ENCODE assay signal across 21 mouse cellular contexts in the genomic region with DNA sequence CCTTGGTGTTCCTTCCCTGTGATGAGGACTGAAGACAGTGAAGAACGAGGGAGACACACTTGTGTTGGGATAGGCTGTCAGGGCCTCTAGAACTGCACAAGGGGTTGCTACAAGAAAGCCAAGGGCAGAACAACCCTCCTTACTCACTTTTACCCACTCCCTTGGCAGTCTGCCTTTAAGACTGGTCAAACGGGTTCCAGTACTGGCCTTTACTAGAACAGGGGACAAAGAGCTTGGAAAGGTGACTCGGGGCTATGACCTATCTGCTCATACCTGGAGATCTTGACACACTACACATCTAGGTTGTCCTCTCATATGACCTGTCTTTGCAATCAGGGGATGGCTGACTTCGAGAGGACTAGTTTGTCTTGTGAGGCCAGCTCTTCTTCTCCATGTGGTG. TPM values are rescaled to one million over a fixed set of nuclear protein-coding genes. Genes with fewer than 3 reads are reported as not detected.
DNase-seq lines count a peak whose midpoint lies in the region; ATAC-seq and TF ChIP-seq lines count a peak whose summit lies in the region.
"Had no signal": no experiment of that assay in that cellular context is flagged by ENCODE, and none has a peak within 500 bp of the region (broad histone marks: within the 10 kb centered on the region; RNA-seq: fewer than 3 reads in every experiment).

No protein-coding gene starts in this region.

- no peak for ATAC-seq in kidney, embryonic 15.5 days (replicated peaks; ENCODE audit: low FRiP score)
- ATAC-seq in stomach, postnatal 0 days (ENCODE audit: low FRiP score, low TSS enrichment) = peak; percentile 45
- no peak for ATAC-seq in hindbrain, embryonic 11.5 days (ENCODE audit: low FRiP score)
- no peak for ATAC-seq in neural tube, embryonic 15.5 days (ENCODE audit: low FRiP score)
- ATAC-seq: forebrain, embryonic 13.5 days had no signal

- 61% methylated on average over 4 of the region's 4 CpGs for WGBS in kidney, embryonic 15.5 days
- WGBS in lung, adult 2 months = 44% methylated on average over 4 of the region's 4 CpGs
- WGBS in stomach, postnatal 0 days = 46% methylated on average over 4 of the region's 4 CpGs
- 71% methylated on average over 4 of the region's 4 CpGs for WGBS in hindbrain, embryonic 11.5 days
- WGBS in neural tube, embryonic 15.5 days = 66% methylated on average over 4 of the region's 4 CpGs

- no peak for TF ChIP-seq CTCF in lung, adult 2 months (IDR thresholded peaks at IDR 0.05; ENCODE audit: insufficient read depth, low read length)
- no peak for TF ChIP-seq CTCF in stomach, postnatal 0 days (IDR thresholded peaks at IDR 0.05; ENCODE audit: low read depth)

- TF ChIP-seq POLR2A in lung, adult 2 months (IDR thresholded peaks at IDR 0.05; ENCODE audit: borderline replicate concordance, extremely low read depth, low read depth, low read length) = no peak

- H3K4me2 ChIP-seq in kidney, embryonic 15.5 days = no peak overlapping the region
- 0 out of 2 replicates have a peak overlapping the region, but pooled peaks have one; percentile 17 for H3K4me2 ChIP-seq in stomach, postnatal 0 days (replicated peaks; ENCODE audit: low read depth)
- no peak overlapping the region for H3K4me2 ChIP-seq in hindbrain, embryonic 11.5 days (replicated peaks; ENCODE audit: low read depth, low read length)
- H3K4me2 ChIP-seq in neural tube, embryonic 15.5 days = no peak overlapping the region
- H3K4me2 ChIP-seq: embryonic facial prominence, embryonic 12.5 days; forebrain, embryonic 13.5 days; heart, embryonic 13.5 days; neural tube, embryonic 13.5 days had no signal

- peaks cover 16% of the 10 kb centered on the region for H3K27me3 ChIP-seq in kidney, embryonic 15.5 days
- no peaks in the 10 kb centered on the region for H3K27me3 ChIP-seq in stomach, postnatal 0 days (ENCODE audit: control insufficient read depth, insufficient read depth, low read length)
- peaks cover 2% of the 10 kb centered on the region; the same call in 1 of the 2 replicates for H3K27me3 ChIP-seq in hindbrain, embryonic 11.5 days (ENCODE audit: control insufficient read depth, insufficient read depth, low read length)
- H3K27me3 ChIP-seq in neural tube, embryonic 15.5 days (replicated peaks) = peaks cover 7% of the 10 kb centered on the region; the same call in 1 of the 2 replicates

- no peak overlapping the region for H3K4me3 ChIP-seq in kidney, embryonic 15.5 days (replicated peaks)
- H3K4me3 ChIP-seq in lung, adult 2 months (replicated peaks; ENCODE audit: extremely low read depth, low read depth, low read length) = no peak overlapping the region
- H3K4me3 ChIP-seq in stomach, postnatal 0 days (ENCODE audit: low read depth, low read length) = no peak overlapping the region
- H3K4me3 ChIP-seq in hindbrain, embryonic 11.5 days (ENCODE audit: low read depth, low read length) = no peak overlapping the region
- no peak overlapping the region for H3K4me3 ChIP-seq in neural tube, embryonic 15.5 days (replicated peaks)
- H3K4me3 ChIP-seq: embryonic facial prominence, embryonic 12.5 days; forebrain, embryonic 13.5 days; heart, embryonic 13.5 days; megakaryocyte, embryonic 14.5 days; neural tube, embryonic 13.5 days had no signal

- no peaks in the 10 kb centered on the region for H3K9me3 ChIP-seq in kidney, embryonic 15.5 days (replicated peaks)
- no peaks in the 10 kb centered on the region for H3K9me3 ChIP-seq in stomach, postnatal 0 days (ENCODE audit: control insufficient read depth, low read length)
- no peaks in the 10 kb centered on the region for H3K9me3 ChIP-seq in hindbrain, embryonic 11.5 days (ENCODE audit: control insufficient read depth, low read length)
- H3K9me3 ChIP-seq in neural tube, embryonic 15.5 days (replicated peaks) = no peaks in the 10 kb centered on the region
- H3K9me3 ChIP-seq: embryonic facial prominence, embryonic 12.5 days; forebrain, embryonic 13.5 days; heart, embryonic 13.5 days; megakaryocyte, embryonic 14.5 days; neural tube, embryonic 13.5 days had no signal

- no peaks in the 10 kb centered on the region for H3K36me3 ChIP-seq in kidney, embryonic 15.5 days
- no peaks in the 10 kb centered on the region for H3K36me3 ChIP-seq in stomach, postnatal 0 days (ENCODE audit: control insufficient read depth, insufficient read depth, low read length)
- H3K36me3 ChIP-seq in hindbrain, embryonic 11.5 days (ENCODE audit: control insufficient read depth, insufficient read depth, low read length) = no peaks in the 10 kb centered on the region
- no peaks in the 10 kb centered on the region for H3K36me3 ChIP-seq in neural tube, embryonic 15.5 days
- H3K36me3 ChIP-seq: embryonic facial prominence, embryonic 12.5 days; heart, embryonic 13.5 days; neural tube, embryonic 13.5 days had no signal

- no peak overlapping the region for H3K9ac ChIP-seq in kidney, embryonic 15.5 days
- 0 out of 2 replicates have a peak overlapping the region, but pooled peaks have one; percentile 27 for H3K9ac ChIP-seq in stomach, postnatal 0 days (ENCODE audit: low read length)
- no peak overlapping the region for H3K9ac ChIP-seq in hindbrain, embryonic 11.5 days (ENCODE audit: low read depth, low read length)
- no peak overlapping the region for H3K9ac ChIP-seq in neural tube, embryonic 15.5 days (replicated peaks)
- H3K9ac ChIP-seq: embryonic facial prominence, embryonic 12.5 days; forebrain, embryonic 13.5 days; heart, embryonic 13.5 days; neural tube, embryonic 13.5 days had no signal

- peak; percentile 57 for DNase-seq in kidney, adult 18-20 months
- peak; percentile 57 to 80 for DNase-seq in kidney, adult 8-10 months
- peak; percentile 64 for DNase-seq in lung, adult 2 months
- DNase-seq in stomach, postnatal 0 days (ENCODE audit: low spot score) = peak; percentile 84
- DNase-seq in spleen, postnatal 10 days (ENCODE audit: low spot score in 2 of 2) = no peak
- DNase-seq in hindbrain, embryonic 11.5 days (ENCODE audit: low spot score) = no peak
- DNase-seq: cerebellum, postnatal 36 days; heart, postnatal 4 days; retina, postnatal 1 day; thymus, postnatal 4 days had no signal

- H3K27ac ChIP-seq in kidney, embryonic 15.5 days = no peak overlapping the region
- H3K27ac ChIP-seq in stomach, postnatal 0 days (replicated peaks) = peak overlapping the region; percentile 91
- no peak overlapping the region for H3K27ac ChIP-seq in hindbrain, embryonic 11.5 days (ENCODE audit: low read depth, low read length)
- no peak overlapping the region for H3K27ac ChIP-seq in neural tube, embryonic 15.5 days (replicated peaks)
- H3K27ac ChIP-seq: embryonic facial prominence, embryonic 12.5 days; forebrain, embryonic 13.5 days; heart, embryonic 13.5 days; neural tube, embryonic 13.5 days had no signal

- H3K4me1 ChIP-seq in kidney, embryonic 15.5 days = peaks cover 33% of the 10 kb centered on the region
- peaks cover 6% of the 10 kb centered on the region for H3K4me1 ChIP-seq in lung, adult 2 months (ENCODE audit: control insufficient read depth, insufficient read depth, low read length)
- H3K4me1 ChIP-seq in stomach, postnatal 0 days (replicated peaks; ENCODE audit: control insufficient read depth, insufficient read depth) = peaks cover 5% of the 10 kb centered on the region; the same call in 1 of the 2 replicates
- no peaks in the 10 kb centered on the region for H3K4me1 ChIP-seq in hindbrain, embryonic 11.5 days (replicated peaks; ENCODE audit: control insufficient read depth, insufficient read depth, low read length)
- peaks cover 22% of the 10 kb centered on the region for H3K4me1 ChIP-seq in neural tube, embryonic 15.5 days

- TF ChIP-seq EP300 in stomach, postnatal 0 days (optimal IDR thresholded peaks at IDR 0.05) = no peak

RNA-seq across cellular contexts. Expression of gene Rnf224, which starts 0.9 kb away (rescaled TPM):
- polyA plus RNA-seq in kidney, embryonic 15.5 days (2015; fragmentation: Nextera tagmentation; extraction: Ambion mirVana) = 0.31 and 0.41 TPM in 2 replicates
- polyA plus RNA-seq in lung, adult 2 months (2012; rRNA removed) = 0.76 TPM in 1 of 2 replicates, not detected in the other
- 0.51 and 0.91 TPM in 2 replicates for polyA plus RNA-seq in stomach, postnatal 0 days (2015; fragmentation: Nextera tagmentation; extraction: Ambion mirVana)
- polyA plus RNA-seq in hindbrain, embryonic 11.5 days (2014; fragmentation: Nextera tagmentation; extraction: Ambion mirVana) = not detected in 2 replicates
- polyA plus RNA-seq in neural tube, embryonic 15.5 days (2015; fragmentation: Nextera tagmentation; extraction: Ambion mirVana) = not detected in 2 replicates
- polyA plus RNA-seq: embryonic facial prominence, embryonic 12.5 days; forebrain, embryonic 13.5 days; heart, embryonic 13.5 days; liver, embryonic 16.5 days; neural tube, embryonic 13.5 days; stomach, embryonic 14.5 days had no signal

RNA-seq across cellular contexts. Expression of gene Slc34a3, which starts 3.4 kb away (rescaled TPM):
- 0.78 and 0.99 TPM in 2 replicates for polyA plus RNA-seq in kidney, embryonic 15.5 days (2015; fragmentation: Nextera tagmentation; extraction: Ambion mirVana)
- not detected in 2 replicates for polyA plus RNA-seq in lung, adult 2 months (2012; rRNA removed)
- 0.10 and 0.12 TPM in 2 replicates for polyA plus RNA-seq in stomach, postnatal 0 days (2015; fragmentation: Nextera tagmentation; extraction: Ambion mirVana)
- not detected in 2 replicates for polyA plus RNA-seq in hindbrain, embryonic 11.5 days (2014; fragmentation: Nextera tagmentation; extraction: Ambion mirVana)
- not detected in 2 replicates for polyA plus RNA-seq in neural tube, embryonic 15.5 days (2015; fragmentation: Nextera tagmentation; extraction: Ambion mirVana)
- polyA plus RNA-seq: embryonic facial prominence, embryonic 12.5 days; forebrain, embryonic 13.5 days; gonadal fat pad, adult 2 months; heart, embryonic 13.5 days; limb, embryonic 14.5 days; neural tube, embryonic 13.5 days had no signal

RNA-seq across cellular contexts. Expression of gene Rnf208, which starts 4.5 kb away (rescaled TPM):
- 20.7 and 21.8 TPM in 2 replicates for polyA plus RNA-seq in kidney, embryonic 15.5 days (2015; fragmentation: Nextera tagmentation; extraction: Ambion mirVana)
- 14.1 and 28.6 TPM in 2 replicates for polyA plus RNA-seq in lung, adult 2 months (2012; rRNA removed)
- polyA plus RNA-seq in stomach, postnatal 0 days (2015; fragmentation: Nextera tagmentation; extraction: Ambion mirVana) = 26.8 and 31.7 TPM in 2 replicates
- 21.7 and 23.9 TPM in 2 replicates for polyA plus RNA-seq in hindbrain, embryonic 11.5 days (2014; fragmentation: Nextera tagmentation; extraction: Ambion mirVana)
- 158 and 190 TPM in 2 replicates for polyA plus RNA-seq in neural tube, embryonic 15.5 days (2015; fragmentation: Nextera tagmentation; extraction: Ambion mirVana)

RNA-seq across cellular contexts. Expression of gene Cysrt1, which starts 4.7 kb away (rescaled TPM):
- polyA plus RNA-seq in kidney, embryonic 15.5 days (2015; fragmentation: Nextera tagmentation; extraction: Ambion mirVana) = 0.51 and 0.55 TPM in 2 replicates
- polyA plus RNA-seq in lung, adult 2 months (2012; rRNA removed) = 120 TPM in 1 of 2 replicates, not detected in the other
- 326 and 355 TPM in 2 replicates for polyA plus RNA-seq in stomach, postnatal 0 days (2015; fragmentation: Nextera tagmentation; extraction: Ambion mirVana)
- not detected in 2 replicates for polyA plus RNA-seq in hindbrain, embryonic 11.5 days (2014; fragmentation: Nextera tagmentation; extraction: Ambion mirVana)
- polyA plus RNA-seq in neural tube, embryonic 15.5 days (2015; fragmentation: Nextera tagmentation; extraction: Ambion mirVana) = 0.36 and 0.47 TPM in 2 replicates
- polyA plus RNA-seq: embryonic facial prominence, embryonic 12.5 days; forebrain, embryonic 13.5 days; heart, embryonic 13.5 days; liver, embryonic 16.5 days had no signal

RNA-seq across cellular contexts. Expression of gene AL732309.1, which starts 9.1 kb away (rescaled TPM):
- polyA plus RNA-seq in kidney, embryonic 15.5 days (2015; fragmentation: Nextera tagmentation; extraction: Ambion mirVana) = 5.3 and 5.4 TPM in 2 replicates
- 15.0 and 20.9 TPM in 2 replicates for polyA plus RNA-seq in lung, adult 2 months (2012; rRNA removed)
- 12.8 and 16.6 TPM in 2 replicates for polyA plus RNA-seq in stomach, postnatal 0 days (2015; fragmentation: Nextera tagmentation; extraction: Ambion mirVana)
- polyA plus RNA-seq in hindbrain, embryonic 11.5 days (2014; fragmentation: Nextera tagmentation; extraction: Ambion mirVana) = 4.3 and 4.9 TPM in 2 replicates
- polyA plus RNA-seq in neural tube, embryonic 15.5 days (2015; fragmentation: Nextera tagmentation; extraction: Ambion mirVana) = 4.3 and 4.6 TPM in 2 replicates

Comparison
In these comparisons a context has a peak if more than half of its experiments do, and no peak if none do; other contexts are left out.
1. DNase-seq: peak in kidney, adult 18-20 months (single experiment), kidney, adult 8-10 months (2 of 2), lung, adult 2 months (single experiment) and stomach, postnatal 0 days (single experiment); none in spleen, postnatal 10 days (0 of 2) and hindbrain, embryonic 11.5 days (single experiment).